Mouse (Mus musculus) thymus, adult 2 months (tissue): ENCODE measurements around the gene Psmc4.

Experiments
- CTCF ChIP-seq: fragments of 200-500 bp; IDR thresholded peaks from 2 replicates; pipeline ENCODE4 v1.5.1; 2012; ENCODE audit warnings: mild to moderate bottlenecking, control low read depth, low read length, moderate library complexity, borderline replicate concordance; ENCODE audit not compliant: control insufficient read depth, poor library complexity, insufficient read depth; ENCODE audit errors: extremely low read depth
- POLR2A ChIP-seq: fragments of 200-500 bp; IDR thresholded peaks from 2 replicates; pipeline ENCODE4 v1.6.1; 2012; ENCODE audit warnings: mild to moderate bottlenecking, low read length, control low read depth, moderate library complexity; ENCODE audit not compliant: control insufficient read depth, poor library complexity, insufficient read depth; ENCODE audit errors: extremely low read depth

DNA sequence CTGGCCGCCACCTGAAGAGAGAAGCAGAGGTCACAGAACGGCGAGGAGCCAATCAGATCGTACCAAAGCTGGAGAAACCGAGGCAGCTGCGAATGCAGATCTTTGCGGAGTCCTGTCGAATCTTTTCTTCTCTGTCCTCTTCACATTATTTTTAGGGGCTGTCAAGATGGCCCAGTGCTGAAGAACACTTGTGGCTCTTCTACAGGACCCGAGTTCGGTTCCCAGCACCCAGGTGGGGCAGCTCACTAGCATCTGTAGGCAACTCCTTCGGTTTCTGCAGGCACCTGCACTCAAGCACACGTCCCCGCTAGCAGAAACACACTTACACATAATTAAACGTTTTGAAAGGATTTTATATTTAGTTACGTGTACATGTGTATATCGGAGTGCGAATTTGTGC is 683 bp upstream of the Psmc4 start:
- no peak for TF ChIP-seq POLR2A
- no peak for TF ChIP-seq CTCF
